Mouse (Mus musculus) Muller cell, postnatal 12 days (primary cell): ENCODE data around the gene Tenm4.
A peak's percentile ranks its signal among the peaks of the same experiment; 100 is the strongest.
"Not testable (repeated sequence)": the region's sequence is repeated elsewhere in the genome, so short reads cannot be mapped to it uniquely, and the experiment has no call there.

Experiments used
- DNase-seq: peaks from one replicate; pipeline ENCODE4 v3.0.0-alpha.2; 2015; ENCODE audit errors: inconsistent ontology term

Tenm4 gene

GRCm38 (mm10) chr7:96902183-96902582, 731.1 kb downstream of the Tenm4 start:
- no peak for DNase-seq

GRCm38 (mm10) chr7:96903088-96903985, 732.3 kb downstream of the Tenm4 start:
- no peak for DNase-seq

GRCm38 (mm10) chr7:96904442-96904841, 733.4 kb downstream of the Tenm4 start:
- no peak for DNase-seq

GRCm38 (mm10) chr7:96904936-96905335, 733.9 kb downstream of the Tenm4 start:
- DNase-seq, result no peak

GRCm38 (mm10) chr7:96905422-96905821, 734.4 kb downstream of the Tenm4 start:
- DNase-seq, result no peak

GRCm38 (mm10) chr7:96906216-96906615, 735.2 kb downstream of the Tenm4 start:
- no peak for DNase-seq

GRCm38 (mm10) chr7:96907971-96908680, 737.1 kb downstream of the Tenm4 start:
- DNase-seq, result no peak

GRCm38 (mm10) chr7:96909856-96910255, 738.8 kb downstream of the Tenm4 start:
- DNase-seq, result no peak

- DNase-seq, result no peak
Measured at GRCm38 (mm10) chr7:96910310-96910960, 739.4 kb downstream of the Tenm4 start.

- DNase-seq, result peak; percentile 90
Measured at GRCm38 (mm10) chr7:96914031-96914430, 743.0 kb downstream of the Tenm4 start.

GRCm38 (mm10) chr7:96915452-96916105, 744.5 kb downstream of the Tenm4 start:
- peak; percentile 43 for DNase-seq

- peak; percentile 26 for DNase-seq
Measured at GRCm38 (mm10) chr7:96920447-96921095, 749.5 kb downstream of the Tenm4 start.

- no peak for DNase-seq
Measured at GRCm38 (mm10) chr7:96922927-96923326, 751.9 kb downstream of the Tenm4 start.

GRCm38 (mm10) chr7:96943715-96944377, 772.8 kb downstream of the Tenm4 start:
- DNase-seq, result peak; percentile 1

GRCm38 (mm10) chr7:96946501-96946900, 775.5 kb downstream of the Tenm4 start:
- DNase-seq, result not testable (repeated sequence)

- peak; percentile 95 for DNase-seq
Measured at GRCm38 (mm10) chr7:96951281-96952051, 780.4 kb downstream of the Tenm4 start, which contains the start of gene Nars2. Gene Nars2, plus strand, starts transcription at chr7:96951505.

- DNase-seq, result no peak
Measured at GRCm38 (mm10) chr7:96952094-96952493, 781.0 kb downstream of the Tenm4 start.

GRCm38 (mm10) chr7:96959168-96959567, 788.1 kb downstream of the Tenm4 start:
- DNase-seq, result no peak
